Mouse (Mus musculus) ES-Bruce4 (cell line): ENCODE measurements at regions not wholly inside any gene's neighbourhood (a gene's known extent, or its start where the extent isn't known, plus 50 kb on each side); places are given as distances from the start of the nearest gene placed in this dataset.
A peak's percentile ranks its signal among the peaks of the same experiment; 100 is the strongest.

Experiments
- H3K27ac ChIP-seq: 2 replicates; pipeline ENCODE4 v1.5.1; 2012; ENCODE audit warnings: low read length, inconsistent platforms; ENCODE audit not compliant: insufficient read depth
- H3K27me3 ChIP-seq: 2 replicates; pipeline ENCODE4 v1.6.1; 2012; ENCODE audit warnings: mild to moderate bottlenecking, low read length, inconsistent platforms; ENCODE audit not compliant: control insufficient read depth, poor library complexity, insufficient read depth, severe bottlenecking
- H3K36me3 ChIP-seq: 2 replicates; pipeline ENCODE4 v1.6.1; 2012; ENCODE audit warnings: inconsistent platforms, mild to moderate bottlenecking, low read length, moderate library complexity; ENCODE audit not compliant: control insufficient read depth, poor library complexity, insufficient read depth, severe bottlenecking
- H3K4me1 ChIP-seq: one replicate; pipeline ENCODE4 v1.8.1; 2011; ENCODE audit warnings: low read length; ENCODE audit not compliant: control insufficient read depth, insufficient read depth
- H3K4me3 ChIP-seq: 2 replicates; pipeline ENCODE4 v1.5.1; 2011; ENCODE audit warnings: low read depth, mild to moderate bottlenecking, low read length
- H3K9ac ChIP-seq: 2 replicates; pipeline ENCODE4 v1.6.1; 2012; ENCODE audit warnings: low read depth, mild to moderate bottlenecking, inconsistent platforms; ENCODE audit not compliant: poor library complexity, severe bottlenecking
- H3K9me3 ChIP-seq: replicated peaks from 2 replicates; pipeline ENCODE4 v1.6.1; 2012; ENCODE audit warnings: mild to moderate bottlenecking, low read length, inconsistent platforms; ENCODE audit not compliant: control insufficient read depth, poor library complexity, insufficient read depth, severe bottlenecking
- CTCF ChIP-seq: IDR thresholded peaks from one replicate; pipeline ENCODE4 v1.8.1; 2011; ENCODE audit warnings: low read depth, low read length
- EP300 ChIP-seq: IDR thresholded peaks from 2 replicates; pipeline ENCODE4 v1.6.1; 2011; ENCODE audit warnings: low read depth, low read length; ENCODE audit not compliant: insufficient read depth
- POLR2A ChIP-seq: IDR thresholded peaks from one replicate; pipeline ENCODE4 v1.8.1; 2011; ENCODE audit warnings: low read length; ENCODE audit not compliant: insufficient read depth

GRCm38 (mm10) chr17:83020576-83020975, 194.5 kb upstream of the Pkdcc start:
- H3K27ac ChIP-seq, result no peak overlapping the region
- no peaks in the 10 kb centered on the region; the same call in 1 of the 2 replicates for H3K27me3 ChIP-seq
- TF ChIP-seq POLR2A, result no peak
- TF ChIP-seq EP300, result no peak
- no peak for TF ChIP-seq CTCF

GRCm38 (mm10) chr17:83025340-83025816, 189.7 kb upstream of the Pkdcc start:
- H3K9ac ChIP-seq, result no peak overlapping the region
- no peak overlapping the region for H3K27ac ChIP-seq
- no peaks in the 10 kb centered on the region for H3K4me1 ChIP-seq
- no peak overlapping the region for H3K4me3 ChIP-seq
- TF ChIP-seq CTCF (peak; percentile 50), POLR2A (no peak), EP300 (no peak)
- no peaks in the 10 kb centered on the region for H3K36me3 ChIP-seq
- peaks cover 5% of the 10 kb centered on the region; the same call in 1 of the 2 replicates for H3K9me3 ChIP-seq
- H3K27me3 ChIP-seq, result no peaks in the 10 kb centered on the region

More at GRCm38 (mm10) chr17:83020576-83020975, 194.5 kb upstream of the Pkdcc start:
- Histone ChIP-seq H3K4me3 (no peak overlapping the region), H3K9ac (no peak overlapping the region), H3K4me1 (no peaks in the 10 kb centered on the region), H3K36me3 (no peaks in the 10 kb centered on the region), H3K9me3 (no peaks in the 10 kb centered on the region)

GRCm38 (mm10) chr17:83034914-83035573, 180.0 kb upstream of the Pkdcc start:
- Histone ChIP-seq H3K36me3 (no peaks in the 10 kb centered on the region), H3K27ac (no peak overlapping the region), H3K4me3 (no peak overlapping the region), H3K4me1 (no peaks in the 10 kb centered on the region), H3K9me3 (no peaks in the 10 kb centered on the region), H3K9ac (no peak overlapping the region), H3K27me3 (no peaks in the 10 kb centered on the region)
- no peak for TF ChIP-seq POLR2A
- TF ChIP-seq CTCF, result no peak
- no peak for TF ChIP-seq EP300

GRCm38 (mm10) chr17:83035574-83035918, 179.5 kb upstream of the Pkdcc start:
- no peak for TF ChIP-seq CTCF
- no peak for TF ChIP-seq POLR2A
- TF ChIP-seq EP300, result no peak
- H3K27me3 ChIP-seq, result no peaks in the 10 kb centered on the region
- H3K36me3 ChIP-seq, result no peaks in the 10 kb centered on the region
- no peak overlapping the region for H3K9ac ChIP-seq
- H3K27ac ChIP-seq, result no peak overlapping the region
- H3K4me1 ChIP-seq, result no peaks in the 10 kb centered on the region
- H3K9me3 ChIP-seq, result no peaks in the 10 kb centered on the region
- no peak overlapping the region for H3K4me3 ChIP-seq

GRCm38 (mm10) chr17:83039563-83039962, 175.5 kb upstream of the Pkdcc start:
- H3K27ac ChIP-seq, result no peak overlapping the region
- H3K36me3 ChIP-seq, result no peaks in the 10 kb centered on the region
- H3K27me3 ChIP-seq, result no peaks in the 10 kb centered on the region
- H3K4me3 ChIP-seq, result no peak overlapping the region
- H3K9ac ChIP-seq, result no peak overlapping the region
- no peaks in the 10 kb centered on the region for H3K9me3 ChIP-seq
- no peak for TF ChIP-seq POLR2A
- TF ChIP-seq EP300, result no peak
- TF ChIP-seq CTCF, result no peak
- no peaks in the 10 kb centered on the region for H3K4me1 ChIP-seq

DNA sequence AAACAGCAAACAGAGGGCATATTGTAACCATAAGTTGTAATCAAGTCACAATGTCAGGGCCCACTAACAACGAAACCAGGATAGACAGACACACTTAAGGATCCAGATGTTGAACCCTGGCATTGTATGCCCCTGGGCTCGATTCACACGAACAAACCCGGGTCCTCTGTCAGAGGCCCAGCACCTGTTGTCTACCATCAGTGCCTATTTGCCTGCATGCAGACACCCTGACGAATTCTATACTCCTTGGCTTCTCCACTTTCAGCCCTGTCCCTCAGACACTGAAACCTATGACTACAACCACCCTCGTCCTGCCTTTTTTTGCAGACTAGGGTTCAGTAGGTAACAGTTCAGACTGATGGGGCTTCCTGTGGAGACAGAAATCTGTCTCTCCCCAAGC, 170.6 kb upstream of the Pkdcc start:
- Histone ChIP-seq H3K27ac (no peak overlapping the region), H3K4me1 (no peaks in the 10 kb centered on the region), H3K36me3 (no peaks in the 10 kb centered on the region), H3K27me3 (no peaks in the 10 kb centered on the region), H3K9ac (no peak overlapping the region), H3K9me3 (no peaks in the 10 kb centered on the region), H3K4me3 (no peak overlapping the region)
- TF ChIP-seq POLR2A (no peak), EP300 (no peak), CTCF (no peak)
